Mouse (Mus musculus) heart, adult 18-20 months (tissue): Measurements from ENCODE around the gene Hcst. TPM values are rescaled to one million over a fixed set of nuclear protein-coding genes. Genes with fewer than 3 reads are reported as not detected.

Source experiments
- DNase-seq, 2 experiments: peaks; one replicate each; pipeline ENCODE4 v3.0.0; 2021 to 2022; ENCODE audit warnings: mixed read lengths in 1 of 2
- total RNA-seq, 2 experiments: library from RNA; stranded (reverse); gene quantifications; 2 replicates each; pipeline ENCODE4 v1.2.3; 2021

The Hcst gene
- total RNA-seq, 2 experiments from 2014 or later, result 0.69 to 3.3 TPM

- DNase-seq, result peak in 1 of 2 experiments; percentile 52
Observed at GRCm38 (mm10) chr7:30434238-30434637, 14.6 kb upstream of the Hcst start.

GRCm38 (mm10) chr7:30431793-30432192, 12.1 kb upstream of the Hcst start:
- DNase-seq, result peak; percentile 72

- DNase-seq, result no peak
Observed at GRCm38 (mm10) chr7:30430191-30430590, 10.5 kb upstream of the Hcst start.

- DNase-seq, result no peak
Observed at GRCm38 (mm10) chr7:30429327-30429726, 9.7 kb upstream of the Hcst start.

GRCm38 (mm10) chr7:30423071-30423641, 3.5 kb upstream of the Hcst start:
- DNase-seq, result peak in 1 of 2 experiments; percentile 68

- DNase-seq, result no peak
Observed at GRCm38 (mm10) chr7:30422560-30422959, 2.9 kb upstream of the Hcst start.

GRCm38 (mm10) chr7:30421890-30422435, 2.3 kb upstream of the Hcst start:
- peak; percentile 84 to 90 for DNase-seq

- DNase-seq, result peak; percentile 82
Observed at GRCm38 (mm10) chr7:30421175-30421889, 1.7 kb upstream of the Hcst start, which contains the start of gene Nfkbid. Gene Nfkbid (plus strand): TSS chr7:30421732.

GRCm38 (mm10) chr7:30420673-30421072, 1.0 kb upstream of the Hcst start:
- no peak for DNase-seq

GRCm38 (mm10) chr7:30417856-30418255, 1.8 kb downstream of the Hcst start:
- no peak for DNase-seq

GRCm38 (mm10) chr7:30413596-30413995, 6.1 kb downstream of the Hcst start, which contains the start of gene Tyrobp:
Gene Tyrobp (plus strand): TSS chr7:30413760.
- peak; percentile 33 to 67 for DNase-seq

GRCm38 (mm10) chr7:30412735-30413147, 6.9 kb downstream of the Hcst start:
- DNase-seq, result peak in 1 of 2 experiments; percentile 56

- no peak for DNase-seq
Observed at GRCm38 (mm10) chr7:30411023-30411422, 8.6 kb downstream of the Hcst start.

GRCm38 (mm10) chr7:30409789-30410188, 9.9 kb downstream of the Hcst start:
- DNase-seq, result no peak

- no peak for DNase-seq
Observed at GRCm38 (mm10) chr7:30408639-30409038, 11.0 kb downstream of the Hcst start.

GRCm38 (mm10) chr7:30402343-30402742, 17.3 kb downstream of the Hcst start:
- no peak for DNase-seq

- DNase-seq, result no peak
Observed at GRCm38 (mm10) chr7:30399671-30400070, 20.0 kb downstream of the Hcst start.

GRCm38 (mm10) chr7:30394871-30395270, 24.8 kb downstream of the Hcst start:
- peak in 1 of 2 experiments; percentile 27 for DNase-seq

- peak; percentile 34 to 75 for DNase-seq
Observed at GRCm38 (mm10) chr7:30394379-30394778, 25.3 kb downstream of the Hcst start.

- DNase-seq, result no peak
Observed at GRCm38 (mm10) chr7:30393631-30394030, 26.0 kb downstream of the Hcst start.

- DNase-seq, result no peak
Observed at GRCm38 (mm10) chr7:30392746-30393520, 26.7 kb downstream of the Hcst start.

GRCm38 (mm10) chr7:30384106-30384505, 35.5 kb downstream of the Hcst start:
- no peak for DNase-seq

- no peak for DNase-seq
Observed at GRCm38 (mm10) chr7:30380061-30380460, 39.6 kb downstream of the Hcst start.
